ENCODE assay signal across 8 mouse cellular contexts in genomic region chr11:69880853-69881603, GRCm38 (mm10). TPM values are rescaled to one million over a fixed set of nuclear protein-coding genes. Genes with fewer than 3 reads are reported as not detected.
DNase-seq lines count a peak whose midpoint lies in the region; ATAC-seq and TF ChIP-seq lines count a peak whose summit lies in the region.

Kctd11 (minus strand) TSS chr11:69881406.

- H3K4me3 ChIP-seq in C2C12 (ENCODE audit: insufficient read depth, poor library complexity, severe bottlenecking) (peak within 1 kb of the TSS; percentile 68), myocyte (peak within 1 kb of the TSS; percentile 94)
- peak within 1 kb of the TSS; percentile 66 for H3K4me3 ChIP-seq in erythroblast, embryonic 14.5 days (replicated peaks)
- H3K4me3 ChIP-seq in heart, embryonic 10.5 days: peak within 1 kb of the TSS; percentile 71
- peak within 1 kb of the TSS; percentile 40 for H3K4me3 ChIP-seq in kidney, embryonic 14.5 days (ENCODE audit: low read length)
- H3K4me3 ChIP-seq in liver, embryonic 12.5 days: peak within 1 kb of the TSS; percentile 65

- peak within 1 kb of the TSS; percentile 81 for H3K4me2 ChIP-seq in kidney, embryonic 14.5 days (replicated peaks; ENCODE audit: low read depth, low read length)
- H3K4me2 ChIP-seq in liver, embryonic 12.5 days: peak within 1 kb of the TSS; percentile 96
- peak within 1 kb of the TSS; percentile 93 for H3K4me2 ChIP-seq in myocyte (ENCODE audit: low read depth)

- H3K9me3 ChIP-seq in erythroblast, embryonic 14.5 days (ENCODE audit: control insufficient read depth, low read length): no peaks in the 10 kb centered on the region
- no peaks in the 10 kb centered on the region for H3K9me3 ChIP-seq in heart, embryonic 10.5 days
- no peaks in the 10 kb centered on the region for H3K9me3 ChIP-seq in kidney, embryonic 14.5 days (ENCODE audit: control insufficient read depth, low read length)
- no peaks in the 10 kb centered on the region for H3K9me3 ChIP-seq in liver, embryonic 12.5 days (replicated peaks)

- H3K36me3 ChIP-seq in C2C12 (ENCODE audit: control insufficient read depth, insufficient read depth): no peaks in the 10 kb centered on the region
- no peaks in the 10 kb centered on the region for H3K36me3 ChIP-seq in erythroblast, embryonic 14.5 days (ENCODE audit: control insufficient read depth)
- H3K36me3 ChIP-seq in heart, embryonic 10.5 days: no peaks in the 10 kb centered on the region
- H3K36me3 ChIP-seq in kidney, embryonic 14.5 days (ENCODE audit: control insufficient read depth, insufficient read depth, low read length): no peaks in the 10 kb centered on the region
- H3K36me3 ChIP-seq in liver, embryonic 12.5 days: no peaks in the 10 kb centered on the region
- H3K36me3 ChIP-seq in myocyte (ENCODE audit: control insufficient read depth, insufficient read depth): no peaks in the 10 kb centered on the region

- peak; percentile 92 for ATAC-seq in kidney, embryonic 14.5 days (ENCODE audit: low FRiP score, low TSS enrichment)
- peak; percentile 78 for ATAC-seq in liver, embryonic 12.5 days

- peak within 1 kb of the TSS; percentile 80 for H3ac ChIP-seq in C2C12 (ENCODE audit: control insufficient read depth, insufficient read length, low read depth)
- H3ac ChIP-seq in myocyte (ENCODE audit: control insufficient read depth, insufficient read length): peak within 1 kb of the TSS; percentile 66

- peak; percentile 95 for TF ChIP-seq POLR2A in myocyte (IDR thresholded peaks at IDR 0.05; ENCODE audit: insufficient read length, low read depth)

- H3K9ac ChIP-seq in kidney, embryonic 14.5 days (ENCODE audit: low read depth, low read length): peak within 1 kb of the TSS; percentile 64
- peak within 1 kb of the TSS; percentile 73 for H3K9ac ChIP-seq in liver, embryonic 12.5 days

- peak; percentile 83 for DNase-seq in brain, adult 2 months (ENCODE audit: low read depth, low spot score)
- peak; percentile 97 for DNase-seq in heart, embryonic 10.5 days (ENCODE audit: low spot score)
- peak; percentile 81 to 87 for DNase-seq in spleen, postnatal 4 days (ENCODE audit: low spot score in 2 of 2)

- H3K27me3 ChIP-seq in C2C12 (ENCODE audit: control insufficient read depth, insufficient read depth, insufficient read length): no peaks in the 10 kb centered on the region
- H3K27me3 ChIP-seq in erythroblast, embryonic 14.5 days (ENCODE audit: control insufficient read depth): peaks cover 13% of the 10 kb centered on the region
- peaks cover 6% of the 10 kb centered on the region; the same call in 1 of the 2 replicates for H3K27me3 ChIP-seq in heart, embryonic 10.5 days (ENCODE audit: insufficient read depth, poor library complexity, severe bottlenecking)
- H3K27me3 ChIP-seq in kidney, embryonic 14.5 days (ENCODE audit: control insufficient read depth, insufficient read depth, low read length): no peaks in the 10 kb centered on the region
- H3K27me3 ChIP-seq in liver, embryonic 12.5 days (replicated peaks): no peaks in the 10 kb centered on the region
- no peaks in the 10 kb centered on the region for H3K27me3 ChIP-seq in myocyte (ENCODE audit: control insufficient read depth, insufficient read depth, insufficient read length)

- peaks cover 28% of the 10 kb centered on the region for H3K79me3 ChIP-seq in C2C12 (ENCODE audit: low read depth)

- peak within 1 kb of the TSS; percentile 91 for H3K27ac ChIP-seq in heart, embryonic 10.5 days
- H3K27ac ChIP-seq in kidney, embryonic 14.5 days (ENCODE audit: low read depth, low read length): peak within 1 kb of the TSS; percentile 96
- H3K27ac ChIP-seq in liver, embryonic 12.5 days: peak within 1 kb of the TSS; percentile 87

- TF ChIP-seq CTCF in C2C12 (IDR thresholded peaks at IDR 0.05; ENCODE audit: control insufficient read depth, insufficient read depth, insufficient read length): no peak

- peaks cover 91% of the 10 kb centered on the region for H3K4me1 ChIP-seq in erythroblast, embryonic 14.5 days (ENCODE audit: control insufficient read depth)
- peaks cover 75% of the 10 kb centered on the region for H3K4me1 ChIP-seq in heart, embryonic 10.5 days
- H3K4me1 ChIP-seq in kidney, embryonic 14.5 days (ENCODE audit: control insufficient read depth, insufficient read depth, low read length): peaks cover 29% of the 10 kb centered on the region
- H3K4me1 ChIP-seq in liver, embryonic 12.5 days: peaks cover 89% of the 10 kb centered on the region

- WGBS in heart, embryonic 10.5 days: under 1% methylated on average over 46 of the region's 46 CpGs
- under 1% methylated on average over 46 of the region's 46 CpGs for WGBS in kidney, embryonic 14.5 days
- WGBS in liver, embryonic 12.5 days (ENCODE audit: insufficient replicate concordance): under 1% methylated on average over 46 of the region's 46 CpGs

- H3K79me2 ChIP-seq in C2C12 (ENCODE audit: control insufficient read depth, insufficient read depth) (peaks cover 36% of the 10 kb centered on the region), myocyte (ENCODE audit: control insufficient read depth, insufficient read depth) (peaks cover 28% of the 10 kb centered on the region)

TF ChIP-seq in C2C12, 6 proteins besides CTCF, POLR2A, EP300 and RAD21:
- TF ChIP-seq MYOG (IDR thresholded peaks at IDR 0.05; ENCODE audit: control insufficient read depth, extremely low read depth, insufficient read length) (no peak), MAX (IDR thresholded peaks at IDR 0.05) (peak; percentile 59)

TF ChIP-seq in myocyte, 11 proteins besides CTCF, POLR2A, EP300 and RAD21:
- TF ChIP-seq MYOG (IDR thresholded peaks at IDR 0.05; ENCODE audit: control insufficient read depth in 1 of 3, insufficient read depth in 1 of 3, insufficient read length in 2 of 3, low read depth in 2 of 3) (peak in 1 of 3 experiments; percentile 19), MYOD1 (IDR thresholded peaks at IDR 0.05; ENCODE audit: control insufficient read depth in 1 of 3, insufficient read length in 2 of 3, low read depth in 2 of 3) (peak in 1 of 3 experiments; percentile 31), POLR2AphosphoS2 (IDR thresholded peaks at IDR 0.05; ENCODE audit: insufficient read length, low read depth) (peak; percentile 94), TCF12 (IDR thresholded peaks at IDR 0.05; ENCODE audit: insufficient read depth, poor library complexity, severe bottlenecking) (no peak), TCF3 (IDR thresholded peaks at IDR 0.05; ENCODE audit: insufficient read length, low read depth) (no peak)

RNA-seq across cellular contexts. Expression of gene Kctd11, which starts in this region (rescaled TPM):
- polyA plus RNA-seq in C2C12 (2012; fragmentation: generic; extraction: Trizol) (17.2 TPM), myocyte (2012; fragmentation: generic; extraction: Trizol) (24.5 TPM)
- polyA plus RNA-seq in erythroblast, embryonic 14.5 days (2012): 0.02 and 0.08 TPM in 2 replicates
- 5.0 and 6.2 TPM in 2 replicates for polyA plus RNA-seq in heart, embryonic 10.5 days (2016; fragmentation: Nextera tagmentation; extraction: Ambion mirVana)
- polyA plus RNA-seq in kidney, embryonic 14.5 days (2014; fragmentation: Nextera tagmentation; extraction: Ambion mirVana): 3.8 and 6.4 TPM in 2 replicates
- polyA plus RNA-seq in liver, embryonic 12.5 days (2016; fragmentation: Nextera tagmentation; extraction: Ambion mirVana): 1.3 TPM in 2 replicates

Comparison
In these comparisons a context has a peak if more than half of its experiments do, and no peak if none do; other contexts are left out.
1. Peak in every context shown above with its lines: DNase-seq, ATAC-seq, H3K4me3 ChIP-seq and H3K27ac ChIP-seq.
2. H3K4me3 ChIP-seq: peak in every context shown above with its lines; median percentile 94 in myocyte; 71 in heart, embryonic 10.5 days; 68 in C2C12; 66 in erythroblast, embryonic 14.5 days; 65 in liver, embryonic 12.5 days; 40 in kidney, embryonic 14.5 days.